Mouse (Mus musculus) skeletal muscle tissue, postnatal 0 days (tissue): ENCODE results near the gene Gm3173. TPM values are rescaled to one million over a fixed set of nuclear protein-coding genes. Genes with fewer than 3 reads are reported as not detected.

Experiments
- polyA plus RNA-seq: library from polyadenylated mRNA; unstranded; fragments of >200 nt; fragmentation: Nextera tagmentation; extraction: Ambion mirVana; gene quantifications from 2 replicates; pipeline ENCODE4 v1.2.1, GENCODE M21; 2015

Gene Gm3173
- polyA plus RNA-seq = not detected in 2 replicates

GRCm38 (mm10) chr14:4430692-4431091 is at the start of gene Gm3173:
Gene Gm3173, plus strand, starts transcription at chr14:4430992.

GRCm38 (mm10) chr14:4397226-4397625 is 33.6 kb upstream of the Gm3173 start, which contains the start of gene Gm3159:
Gene Gm3159, plus strand, starts transcription at chr14:4397526.

GRCm38 (mm10) chr14:4414965-4415835 is 15.6 kb upstream of the Gm3173 start, which contains the start of gene Gm3164:
Gene Gm3164, plus strand, starts transcription at chr14:4415448.

GRCm38 (mm10) chr14:4481445-4481844 is 50.7 kb downstream of the Gm3173 start, which contains the start of gene Gm3182:
Gene Gm3182, plus strand, starts transcription at chr14:4481745.

GRCm38 (mm10) chr14:4555105-4555504 is 124.3 kb downstream of the Gm3173 start, which contains the start of gene Gm3047:
Gene Gm3047, plus strand, starts transcription at chr14:4555405.

Other genes starting within 250 kb of the Gm3173 start
- gene Gm2974, start 248.4 kb upstream of the Gm3173 start, polyA plus RNA-seq = 0.12 and 0.17 TPM in 2 replicates
- gene Gm3138, start 181.4 kb upstream of the Gm3173 start, polyA plus RNA-seq = not detected in 2 replicates
- not detected in 2 replicates for gene Gm3149, start 113.7 kb upstream of the Gm3173 start, polyA plus RNA-seq
- gene 2610042L04Rik, start 96.2 kb upstream of the Gm3173 start, polyA plus RNA-seq = 0.17 and 0.19 TPM in 2 replicates
- not detected in 2 replicates for gene Gm3159, start 33.5 kb upstream of the Gm3173 start, polyA plus RNA-seq
- gene Gm3164, start 15.5 kb upstream of the Gm3173 start, polyA plus RNA-seq = not detected in 2 replicates
- not detected in 2 replicates for gene Gm3182, start 50.8 kb downstream of the Gm3173 start, polyA plus RNA-seq
- not detected in 2 replicates for gene Gm3047, start 124.4 kb downstream of the Gm3173 start, polyA plus RNA-seq
- gene Gm8159, start 201.4 kb downstream of the Gm3173 start, polyA plus RNA-seq = not detected in 2 replicates
- not detected in 2 replicates for gene Gm3239, start 233.2 kb downstream of the Gm3173 start, polyA plus RNA-seq